7 mouse cellular contexts compared by ENCODE assay signal in genomic region chr17:23771284-23772218, GRCm38 (mm10). TPM values are rescaled to one million over a fixed set of nuclear protein-coding genes. Genes with fewer than 3 reads are reported as not detected.
DNase-seq lines count a peak whose midpoint lies in the region; ATAC-seq lines count a peak whose summit lies in the region.

Gene Flywch1 (minus strand): TSS chr17:23771602.

- ATAC-seq in intestine, embryonic 16.5 days: peak; percentile 98
- ATAC-seq in midbrain, embryonic 11.5 days (ENCODE audit: low FRiP score): peak; percentile 98

- H3K9me3 ChIP-seq in intestine, embryonic 16.5 days (ENCODE audit: control insufficient read depth, low read length): no peaks in the 10 kb centered on the region
- no peaks in the 10 kb centered on the region for H3K9me3 ChIP-seq in midbrain, embryonic 11.5 days (ENCODE audit: control insufficient read depth, low read length)

- intact Hi-C loops in left cerebral cortex, postnatal 36 days (cut with DNase I): loop anchor here (1.0 kb wide), 2 partner anchors 15 to 33 kb away; partner anchors contain the start of gene Flywch2

- H3K4me2 ChIP-seq in intestine, embryonic 16.5 days (ENCODE audit: low read depth, low read length): peak within 1 kb of the TSS; percentile 72
- H3K4me2 ChIP-seq in midbrain, embryonic 11.5 days: peak within 1 kb of the TSS; percentile 51

- H3K27me3 ChIP-seq in intestine, embryonic 16.5 days (replicated peaks; ENCODE audit: control insufficient read depth, insufficient read depth, low read length): no peaks in the 10 kb centered on the region
- no peaks in the 10 kb centered on the region for H3K27me3 ChIP-seq in midbrain, embryonic 11.5 days (ENCODE audit: control insufficient read depth, insufficient read depth, low read length)

- peak within 1 kb of the TSS; percentile 88 for H3K9ac ChIP-seq in intestine, embryonic 16.5 days (ENCODE audit: low read depth, low read length)
- peak within 1 kb of the TSS; percentile 98 for H3K9ac ChIP-seq in midbrain, embryonic 11.5 days (ENCODE audit: low read length)

- H3K27ac ChIP-seq in intestine, embryonic 16.5 days (ENCODE audit: low read length): peak within 1 kb of the TSS; percentile 42
- peak within 1 kb of the TSS; percentile 82 for H3K27ac ChIP-seq in midbrain, embryonic 11.5 days (ENCODE audit: low read depth, low read length)

- peak; percentile 99 for DNase-seq in adrenal gland, adult 8-10 months
- peak; percentile 99 for DNase-seq in embryo, embryonic 9.5 days (ENCODE audit: extremely low spot score)
- DNase-seq in gastrocnemius, postnatal 4 days (ENCODE audit: low spot score in 2 of 2): peak; percentile 97 to 98
- peak; percentile 98 for DNase-seq in left cerebral cortex, postnatal 36 days (ENCODE audit: low spot score in 2 of 2)
- peak; percentile 100 for DNase-seq in midbrain, embryonic 11.5 days (ENCODE audit: low spot score, missing footprints)
- peak; percentile 99 for DNase-seq in skeletal muscle tissue, adult 2 months (ENCODE audit: low read depth, low spot score)

- 3% methylated on average over 58 of the region's 58 CpGs for whole genome bisulfite sequencing in intestine, embryonic 16.5 days
- WGBS in midbrain, embryonic 11.5 days: 4% methylated on average over 57 of the region's 58 CpGs

- H3K36me3 ChIP-seq in intestine, embryonic 16.5 days (ENCODE audit: control insufficient read depth, insufficient read depth, low read length): no peaks in the 10 kb centered on the region
- H3K36me3 ChIP-seq in midbrain, embryonic 11.5 days (ENCODE audit: control insufficient read depth, insufficient read depth, low read length): no peaks in the 10 kb centered on the region; the same call in 1 of the 2 replicates

- peak within 1 kb of the TSS; percentile 83 for H3K4me3 ChIP-seq in intestine, embryonic 16.5 days (ENCODE audit: low read length)
- H3K4me3 ChIP-seq in midbrain, embryonic 11.5 days (ENCODE audit: low read depth, low read length): peak within 1 kb of the TSS; percentile 86

- H3K4me1 ChIP-seq in intestine, embryonic 16.5 days (ENCODE audit: control insufficient read depth, insufficient read depth, low read length): peaks cover 6% of the 10 kb centered on the region; the same call in 1 of the 2 replicates
- H3K4me1 ChIP-seq in midbrain, embryonic 11.5 days (ENCODE audit: control insufficient read depth, insufficient read depth, low read length): peaks cover 7% of the 10 kb centered on the region

RNA-seq across cellular contexts. Expression of gene Flywch1, which starts in this region (rescaled TPM):
- total RNA-seq in adrenal gland, adult 8-10 months (2022): 100 to 1,000 TPM in 2 of 4 experiments, 10 to 100 TPM in 2; 82.9 to 115 (median 102) TPM
- total RNA-seq in gastrocnemius, postnatal 4 days (2021): 10 to 100 TPM; 44.5 to 49.2 TPM
- polyA plus RNA-seq in intestine, embryonic 16.5 days (2015; fragmentation: Nextera tagmentation; extraction: Ambion mirVana): 44.5 and 44.9 TPM in 2 replicates
- total RNA-seq in left cerebral cortex, postnatal 36 days (2021): 100 to 1,000 TPM; 354 to 411 TPM
- 125 and 142 TPM in 2 replicates for polyA plus RNA-seq in midbrain, embryonic 11.5 days (2014; fragmentation: Nextera tagmentation; extraction: Ambion mirVana)

Comparison
In these comparisons a context has a peak if more than half of its experiments do, and no peak if none do; other contexts are left out.
1. Peak in every context shown above with its lines: DNase-seq, ATAC-seq, H3K4me3 ChIP-seq and H3K27ac ChIP-seq.